ENCODE assay signal across 8 mouse cellular contexts in the genomic region with DNA sequence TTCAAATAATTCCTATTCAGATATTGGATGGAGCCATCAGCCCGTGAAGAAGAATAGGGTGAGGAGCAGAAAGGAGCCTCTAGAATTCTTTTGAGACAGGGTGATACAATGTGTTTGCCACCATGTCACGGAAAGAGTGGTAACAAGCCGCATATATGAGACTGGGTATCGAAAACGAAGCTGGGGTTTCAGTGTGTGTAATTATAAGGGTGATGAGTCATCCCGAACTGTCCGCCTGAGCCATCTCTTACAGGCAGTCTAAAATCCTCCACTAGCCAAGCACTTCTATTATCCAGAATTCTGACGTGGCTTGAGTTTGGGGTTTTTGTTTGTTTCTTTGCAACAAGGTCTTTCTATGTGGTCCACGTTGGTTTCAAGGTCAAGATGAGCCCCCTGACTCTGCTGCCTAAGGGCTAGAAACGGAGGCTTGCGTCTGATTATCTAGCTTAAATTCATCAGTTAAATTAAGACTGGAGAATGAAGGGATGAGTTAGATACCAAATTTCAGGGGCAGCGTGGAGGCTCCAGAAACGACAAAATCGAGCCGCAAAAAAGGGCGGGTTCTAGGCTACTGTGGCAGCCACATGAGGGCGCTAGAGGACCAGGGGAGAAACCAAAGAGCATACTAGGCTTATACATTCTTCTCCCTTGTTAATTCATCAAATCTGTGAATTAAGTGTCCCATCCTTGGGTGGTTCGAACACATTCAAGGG. TPM values are rescaled to one million over a fixed set of nuclear protein-coding genes. Genes with fewer than 3 reads are reported as not detected.
DNase-seq lines count a peak whose midpoint lies in the region; ATAC-seq and TF ChIP-seq lines count a peak whose summit lies in the region.

No protein-coding gene starts in this region.

- no peak overlapping the region for H3K4me2 ChIP-seq in lung, postnatal 0 days (replicated peaks; ENCODE audit: low read depth, low read length)

- peak; percentile 76 for TF ChIP-seq CTCF in lung, postnatal 0 days (IDR thresholded peaks at IDR 0.05)

- intact Hi-C loops in heart, postnatal 10 days (cut with DNase I): loop anchor here (5.0 kb wide), 1 partner anchor 667 kb away; no protein-coding TSS in a partner anchor

- H3K4me1 ChIP-seq in heart, embryonic 10.5 days: peaks cover 32% of the 10 kb centered on the region
- H3K4me1 ChIP-seq in lung, postnatal 0 days (ENCODE audit: insufficient read depth, low read depth, low read length): no peaks in the 10 kb centered on the region

- no peak overlapping the region for H3K4me3 ChIP-seq in heart, embryonic 10.5 days
- no peak overlapping the region for H3K4me3 ChIP-seq in lung, postnatal 0 days (ENCODE audit: low read depth, low read length)

- no peaks in the 10 kb centered on the region for H3K27me3 ChIP-seq in heart, embryonic 10.5 days (ENCODE audit: insufficient read depth, poor library complexity, severe bottlenecking)
- H3K27me3 ChIP-seq in lung, postnatal 0 days (replicated peaks; ENCODE audit: insufficient read depth, low read length): no peaks in the 10 kb centered on the region

- no peak overlapping the region for H3K9ac ChIP-seq in lung, postnatal 0 days (replicated peaks; ENCODE audit: low read depth)

- no peak for TF ChIP-seq EP300 in lung, postnatal 0 days (IDR thresholded peaks at IDR 0.05)

- H3K27ac ChIP-seq in heart, embryonic 10.5 days: no peak overlapping the region
- H3K27ac ChIP-seq in lung, postnatal 0 days (ENCODE audit: low read length): no peak overlapping the region

- WGBS in heart, embryonic 10.5 days: 67% methylated on average over 18 of the region's 18 CpGs
- 71% methylated on average over 18 of the region's 18 CpGs for WGBS in lung, postnatal 0 days

- peak; percentile 39 to 65 for DNase-seq in heart, postnatal 10 days
- no peak for DNase-seq in heart, embryonic 10.5 days (ENCODE audit: low spot score)
- DNase-seq in right cerebral cortex, postnatal 14 days: peak; percentile 53
- no peak for DNase-seq in right cerebral cortex, postnatal 25 days
- DNase-seq in brain, adult 2 months (ENCODE audit: low read depth, low spot score): peak; percentile 54
- DNase-seq in lung, postnatal 0 days (ENCODE audit: low spot score): peak; percentile 29
- peak; percentile 83 for DNase-seq in thymus, postnatal 0 days (ENCODE audit: low spot score)
- no peak for DNase-seq in gastrocnemius, adult 18-20 months (ENCODE audit: low spot score)

- H3K36me3 ChIP-seq in heart, embryonic 10.5 days: no peaks in the 10 kb centered on the region
- no peaks in the 10 kb centered on the region for H3K36me3 ChIP-seq in lung, postnatal 0 days (ENCODE audit: insufficient read depth, low read length)

- ATAC-seq in lung, postnatal 0 days: no peak

- H3K9me3 ChIP-seq in heart, embryonic 10.5 days: no peaks in the 10 kb centered on the region
- no peaks in the 10 kb centered on the region for H3K9me3 ChIP-seq in lung, postnatal 0 days (ENCODE audit: low read length)

RNA-seq across cellular contexts. Expression of a gene that starts 59.9 kb away (rescaled TPM):
- total RNA-seq in heart, postnatal 10 days (2021): 10 to 100 TPM; 59.1 to 59.6 TPM
- polyA plus RNA-seq in heart, embryonic 10.5 days (2016; fragmentation: Nextera tagmentation; extraction: Ambion mirVana): 77.2 and 93.0 TPM in 2 replicates
- polyA plus RNA-seq in lung, postnatal 0 days (2015; fragmentation: Nextera tagmentation; extraction: Ambion mirVana): 59.9 and 65.6 TPM in 2 replicates
- 70.8 and 88.6 TPM in 2 replicates for polyA plus RNA-seq in thymus, postnatal 0 days (2015; fragmentation: Nextera tagmentation; extraction: Ambion mirVana)
- 10 to 100 TPM; 40.2 to 41.0 TPM for total RNA-seq in gastrocnemius, adult 18-20 months (2021)

Comparison
In these comparisons a context has a peak if more than half of its experiments do, and no peak if none do; other contexts are left out.
1. DNase-seq: peak in heart, postnatal 10 days (2 of 2), right cerebral cortex, postnatal 14 days (single experiment), brain, adult 2 months (single experiment), lung, postnatal 0 days (single experiment) and thymus, postnatal 0 days (single experiment); none in heart, embryonic 10.5 days (single experiment), right cerebral cortex, postnatal 25 days (single experiment) and gastrocnemius, adult 18-20 months (single experiment).